Mouse (Mus musculus) kidney, postnatal 0 days (tissue): ENCODE data around the gene E130309D02Rik. TPM values are rescaled to one million over a fixed set of nuclear protein-coding genes. Genes with fewer than 3 reads are reported as not detected.

Experiments used
- ATAC-seq: fragments of 200-750 bp; cut with Nextera tagmentation; replicated peaks from 2 replicates; pipeline ENCODE4 v1.8.0; 2017; ENCODE audit warnings: low read depth, moderate number of reproducible peaks, moderate TSS enrichment, moderate library complexity; ENCODE audit not compliant: low FRiP score
- DNase-seq: peaks from one replicate; pipeline ENCODE4 v3.0.0-alpha.2; 2016; ENCODE audit warnings: low spot score
- H3K27ac ChIP-seq: fragments of 300-500 bp; sonication (generic); 2 replicates; pipeline ENCODE4 v1.5.1; 2014; ENCODE audit warnings: mild to moderate bottlenecking
- H3K27me3 ChIP-seq: fragments of 300-500 bp; sonication (generic); 2 replicates; pipeline ENCODE4 v1.6.1; 2014; ENCODE audit warnings: low read length, mixed read lengths; ENCODE audit not compliant: insufficient read depth
- H3K36me3 ChIP-seq: fragments of 300-500 bp; sonication (generic); 2 replicates; pipeline ENCODE4 v1.6.1; 2014; ENCODE audit warnings: low read length, mixed read lengths; ENCODE audit not compliant: insufficient read depth
- H3K4me1 ChIP-seq: fragments of 300-500 bp; sonication (generic); replicated peaks from 2 replicates; pipeline ENCODE4 v1.6.1; 2014; ENCODE audit warnings: antibody characterized with exemption, low read length, mixed read lengths; ENCODE audit not compliant: insufficient read depth
- H3K4me2 ChIP-seq: fragments of 300-500 bp; sonication (generic); 2 replicates; pipeline ENCODE4 v1.6.1; 2014; ENCODE audit warnings: mild to moderate bottlenecking, low read length, moderate library complexity, mixed read lengths
- H3K4me3 ChIP-seq: fragments of 300-500 bp; sonication (generic); replicated peaks from 2 replicates; pipeline ENCODE4 v1.5.1; 2014; ENCODE audit warnings: low read depth, low read length
- H3K9ac ChIP-seq: fragments of 300-500 bp; sonication (generic); 2 replicates; pipeline ENCODE4 v1.6.1; 2014; ENCODE audit warnings: low read depth, low read length
- H3K9me3 ChIP-seq: fragments of 300-500 bp; sonication (generic); replicated peaks from 2 replicates; pipeline ENCODE4 v1.6.1; 2016; ENCODE audit warnings: low read length, inconsistent platforms, mixed read lengths
- CTCF ChIP-seq: IDR thresholded peaks from 2 replicates; pipeline ENCODE4 v1.5.1; 2016; ENCODE audit warnings: antibody characterized with exemption, low read depth, mild to moderate bottlenecking, moderate library complexity
- WGBS: fragments of 180-500 bp; shearing (Covaris S2); extraction: QIAGEN DNeasy Blood & Tissue Kit; methylation state at CpG from one replicate; pipeline ENCODE4 v1.1.7; 2014; 5-methylcytosine and 5-hydroxymethylcytosine counted together
- polyA plus RNA-seq: library from polyadenylated mRNA; unstranded; fragments of >200 nt; fragmentation: Nextera tagmentation; extraction: Ambion mirVana; gene quantifications from 2 replicates; pipeline ENCODE4 v1.2.1, GENCODE M21; 2015

E130309D02Rik gene
- polyA plus RNA-seq, 1 experiment from 2014 or later = 27.8 TPM

- peaks cover 8% of the 10 kb centered on the region; the same call in 1 of the 2 replicates for H3K4me1 ChIP-seq
- H3K27ac ChIP-seq = no peak overlapping the region
- H3K36me3 ChIP-seq = peaks cover 36% of the 10 kb centered on the region
- no peaks in the 10 kb centered on the region for H3K27me3 ChIP-seq
- peak; percentile 29 for DNase-seq
- WGBS = 2% methylated on average over 16 of the region's 16 CpGs
- peak overlapping the region; percentile 81 for H3K4me2 ChIP-seq
- ATAC-seq = no peak
- peak overlapping the region; percentile 60 for H3K4me3 ChIP-seq
- TF ChIP-seq CTCF = no peak
- H3K9me3 ChIP-seq = no peaks in the 10 kb centered on the region
- H3K9ac ChIP-seq = peak overlapping the region; percentile 93
Measured at GRCm38 (mm10) chr5:143314183-143314729, 904 bp downstream of the E130309D02Rik start.

DNA sequence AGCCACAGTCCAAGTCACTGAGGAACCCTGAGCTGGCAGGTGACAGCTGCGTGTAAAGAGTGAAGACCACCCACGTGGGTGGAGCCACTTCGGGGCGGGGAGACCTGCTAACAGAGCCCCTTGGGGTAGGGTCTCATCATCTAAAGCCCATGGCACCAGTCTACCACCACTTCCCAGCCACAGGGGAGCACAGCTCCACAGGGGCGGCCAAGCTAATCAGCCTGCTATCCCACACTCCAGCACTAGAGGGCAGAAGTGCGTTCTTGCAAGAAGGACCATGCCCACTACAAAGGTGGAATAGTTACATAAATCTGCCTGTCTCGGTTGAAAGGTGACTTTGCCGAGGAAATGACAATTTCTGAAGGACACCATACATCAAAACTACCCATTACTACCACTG is 3.3 kb downstream of the E130309D02Rik start:
- Histone ChIP-seq H3K9me3 (no peaks in the 10 kb centered on the region), H3K27ac (no peak overlapping the region), H3K9ac (no peak overlapping the region), H3K36me3 (peaks cover 41% of the 10 kb centered on the region), H3K27me3 (no peaks in the 10 kb centered on the region), H3K4me2 (no peak overlapping the region), H3K4me3 (no peak overlapping the region), H3K4me1 (peaks cover 8% of the 10 kb centered on the region; the same call in 1 of the 2 replicates)
- ATAC-seq (no peak), DNase-seq (peak; percentile 72)
- 59% methylated on average over 8 of the region's 8 CpGs for WGBS
- TF ChIP-seq CTCF = peak; percentile 77

- no peak for TF ChIP-seq CTCF
- no peak for ATAC-seq
- Histone ChIP-seq H3K4me2 (no peak overlapping the region), H3K9ac (no peak overlapping the region), H3K27me3 (no peaks in the 10 kb centered on the region), H3K36me3 (peaks cover 46% of the 10 kb centered on the region), H3K9me3 (no peaks in the 10 kb centered on the region), H3K27ac (no peak overlapping the region), H3K4me3 (no peak overlapping the region), H3K4me1 (peaks cover 8% of the 10 kb centered on the region; the same call in 1 of the 2 replicates)
- no peak for DNase-seq
- 96% methylated on average over 7 of the region's 7 CpGs for WGBS
Measured at GRCm38 (mm10) chr5:143309916-143310315, 5.2 kb downstream of the E130309D02Rik start.

- Histone ChIP-seq H3K36me3 (peaks cover 47% of the 10 kb centered on the region), H3K27ac (no peak overlapping the region), H3K4me1 (0 out of 2 replicates have a peak, but pooled peaks cover 4% of the 10 kb centered on the region), H3K27me3 (no peaks in the 10 kb centered on the region), H3K9me3 (no peaks in the 10 kb centered on the region), H3K9ac (no peak overlapping the region), H3K4me3 (no peak overlapping the region), H3K4me2 (no peak overlapping the region)
- ATAC-seq (no peak), DNase-seq (no peak)
- no peak for TF ChIP-seq CTCF
- WGBS = 93% methylated on average over 5 of the region's 5 CpGs
Measured at GRCm38 (mm10) chr5:143308825-143309224, 6.3 kb downstream of the E130309D02Rik start.

- Histone ChIP-seq H3K4me1 (no peaks in the 10 kb centered on the region), H3K4me2 (no peak overlapping the region), H3K9ac (no peak overlapping the region), H3K27ac (no peak overlapping the region), H3K9me3 (no peaks in the 10 kb centered on the region), H3K27me3 (no peaks in the 10 kb centered on the region), H3K36me3 (peaks cover 42% of the 10 kb centered on the region), H3K4me3 (no peak overlapping the region)
- DNase-seq (no peak), ATAC-seq (peak; percentile 33; the same call in 1 of the 2 replicates)
- TF ChIP-seq CTCF = no peak
- whole genome bisulfite sequencing = 64% methylated on average over 7 of the region's 7 CpGs
Measured at GRCm38 (mm10) chr5:143304251-143304650, 10.9 kb downstream of the E130309D02Rik start.

GRCm38 (mm10) chr5:143301296-143301695 is 13.9 kb downstream of the E130309D02Rik start:
- TF ChIP-seq CTCF = peak; percentile 63
- no peak overlapping the region for H3K4me2 ChIP-seq
- no peak overlapping the region for H3K9ac ChIP-seq
- H3K27ac ChIP-seq = no peak overlapping the region
- H3K4me1 ChIP-seq = no peaks in the 10 kb centered on the region
- no peak overlapping the region for H3K4me3 ChIP-seq
- H3K9me3 ChIP-seq = no peaks in the 10 kb centered on the region
- no peak for ATAC-seq
- H3K36me3 ChIP-seq = peaks cover 28% of the 10 kb centered on the region
- WGBS = 79% methylated on average over 8 of the region's 8 CpGs
- DNase-seq = peak; percentile 7
- H3K27me3 ChIP-seq = no peaks in the 10 kb centered on the region

DNA sequence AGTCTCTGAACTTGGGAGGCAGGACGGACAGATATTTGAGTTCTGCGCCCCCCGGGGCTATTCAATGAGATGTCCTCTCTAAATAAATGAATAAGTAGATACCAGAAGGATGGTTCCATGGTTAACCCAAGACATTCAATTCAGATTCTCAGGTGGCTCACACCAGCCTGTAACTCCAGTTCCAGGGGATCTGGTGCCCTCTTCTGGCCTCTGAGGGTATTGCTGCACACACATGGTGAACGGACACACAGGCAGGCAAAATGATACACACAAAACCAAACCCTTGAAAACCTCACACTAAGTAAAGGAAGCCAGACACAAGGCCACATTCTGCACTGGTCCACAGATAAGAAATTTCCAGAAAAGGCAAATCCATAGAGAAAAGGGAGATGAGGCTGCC is 15.5 kb downstream of the E130309D02Rik start:
- DNase-seq (peak; percentile 22), ATAC-seq (no peak)
- no peak overlapping the region for H3K4me2 ChIP-seq
- no peaks in the 10 kb centered on the region for H3K4me1 ChIP-seq
- H3K27me3 ChIP-seq = no peaks in the 10 kb centered on the region
- no peak overlapping the region for H3K27ac ChIP-seq
- TF ChIP-seq CTCF = peak; percentile 87
- 93% methylated on average over 4 of the region's 4 CpGs for WGBS
- no peak overlapping the region for H3K4me3 ChIP-seq
- no peak overlapping the region for H3K9ac ChIP-seq
- peaks cover 24% of the 10 kb centered on the region for H3K36me3 ChIP-seq
- H3K9me3 ChIP-seq = no peaks in the 10 kb centered on the region
